Mouse (Mus musculus): ENCODE measurements around the gene Apela. TPM values are rescaled to one million over a fixed set of nuclear protein-coding genes. Genes with fewer than 3 reads are reported as not detected.

Gene Apela
- not detected in 2 replicates for polyA plus RNA-seq (2012; rRNA removed; ENCODE audit: low replicate concordance)

DNA sequence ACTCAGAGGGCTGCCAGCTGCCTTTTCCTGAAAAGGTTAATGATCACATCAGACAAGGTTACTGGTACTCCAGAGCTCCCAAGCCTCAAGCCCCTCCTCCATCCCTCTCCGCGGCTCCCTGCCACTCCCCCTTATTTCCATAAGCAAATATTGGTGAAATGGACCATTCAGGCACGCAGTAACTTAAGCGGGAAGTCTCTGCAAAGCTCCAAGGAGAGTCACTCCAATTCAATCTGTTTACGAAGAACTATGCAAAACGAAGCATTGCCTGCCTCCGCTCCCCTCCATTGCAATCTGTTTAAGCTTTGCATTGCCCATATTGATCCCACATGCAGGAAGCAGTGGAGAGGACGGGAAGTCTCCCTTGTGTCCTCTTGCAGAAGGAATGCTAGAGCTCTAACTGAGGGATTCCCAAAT is at the start of gene Apela:
TSS of gene Apela (minus strand) at position 220 of the 417 bp plus-strand sequence.

DNA sequence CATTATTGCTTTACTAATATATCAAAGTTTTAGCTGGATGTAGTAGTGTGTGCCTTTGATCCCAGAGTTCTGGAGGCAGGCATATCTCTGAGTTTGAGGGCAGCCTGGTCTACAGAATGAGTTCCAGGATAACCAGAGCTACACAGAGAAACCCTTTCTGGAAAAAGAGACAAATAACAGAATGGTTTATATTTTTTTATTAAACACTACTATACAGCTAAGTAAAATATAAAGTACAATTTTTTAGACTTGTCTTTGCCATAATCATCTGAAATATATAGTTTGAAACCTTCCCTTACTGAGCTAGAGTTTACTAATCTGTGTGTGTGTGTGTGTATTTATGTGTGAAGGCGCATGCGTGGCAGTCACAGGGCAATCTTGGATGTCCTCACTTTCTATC is 37.6 kb upstream of the Apela start, which contains the start of gene Gm10663:
TSS of gene Gm10663 (plus strand) at position 301 of the 400 bp plus-strand sequence.

DNA sequence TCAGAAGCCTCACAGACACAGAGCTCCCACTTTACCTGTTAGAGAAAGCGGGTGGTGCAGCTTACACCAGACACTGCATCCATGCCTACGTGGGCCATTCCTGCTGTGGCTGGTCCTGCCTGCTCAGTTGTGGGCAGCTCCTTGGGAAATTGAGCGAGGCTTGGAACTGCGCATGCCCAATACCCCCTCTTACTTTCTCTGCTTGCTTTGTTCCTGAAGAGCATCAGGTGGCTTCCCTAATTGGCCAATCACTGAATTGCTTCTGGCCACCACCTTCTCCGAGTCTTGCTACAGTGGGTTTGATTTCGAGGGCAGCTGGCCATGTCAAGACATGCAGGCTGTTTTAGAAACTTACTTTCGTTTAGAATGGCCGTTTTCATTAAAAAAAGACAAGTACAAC is 18.7 kb downstream of the Apela start, which contains the start of the genes Trim61 and Trim60:
TSS of gene Trim61 (minus strand) at position 101 of the 400 bp plus-strand sequence.
TSS of gene Trim60 (minus strand) at position 162 of the 400 bp plus-strand sequence.

DNA sequence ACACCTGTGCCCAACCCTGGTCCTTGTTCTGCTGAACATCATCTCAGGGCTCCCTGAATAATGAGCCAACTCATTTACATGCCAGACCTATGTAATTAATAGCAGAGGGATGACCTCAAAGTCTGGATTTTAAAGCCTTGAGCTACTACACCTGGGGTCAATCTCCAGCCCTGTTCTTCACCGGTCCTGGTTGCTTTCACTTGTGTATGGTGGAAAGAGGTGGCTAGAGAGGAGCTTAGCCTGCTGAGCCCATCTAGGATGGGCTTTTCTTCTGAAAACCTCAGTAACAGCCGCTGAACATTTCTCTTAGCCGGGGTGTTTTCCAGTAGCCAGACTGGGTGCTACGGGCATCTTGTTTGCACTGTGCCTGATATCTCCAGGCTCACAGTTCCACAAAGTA is 49.4 kb downstream of the Apela start, which contains the start of gene Trim75:
TSS of gene Trim75 (minus strand) at position 101 of the 400 bp plus-strand sequence.

Other genes with a start within 250 kb of the Apela start
- 4.0 and 4.3 TPM in 2 replicates for gene Klhl2, start 187.3 kb downstream of the Apela start, polyA plus RNA-seq (2012; rRNA removed; ENCODE audit: low replicate concordance)
- 38.6 and 76.0 TPM in 2 replicates for gene Tmem192, start 90.2 kb downstream of the Apela start, polyA plus RNA-seq (2012; rRNA removed; ENCODE audit: low replicate concordance)
- gene Trim75, start 49.5 kb downstream of the Apela start, polyA plus RNA-seq (2012; rRNA removed; ENCODE audit: low replicate concordance), result not detected in 2 replicates
- not detected in 2 replicates for gene Trim61, start 18.8 kb downstream of the Apela start, polyA plus RNA-seq (2012; rRNA removed; ENCODE audit: low replicate concordance)
- gene Trim60, start 18.8 kb downstream of the Apela start, polyA plus RNA-seq (2012; rRNA removed; ENCODE audit: low replicate concordance), result not detected in 2 replicates
- gene Gm10663, start 37.7 kb upstream of the Apela start, polyA plus RNA-seq (2012; rRNA removed; ENCODE audit: low replicate concordance), result not detected in 2 replicates
- 3.4 and 5.5 TPM in 2 replicates for gene BC030870, start 92.2 kb upstream of the Apela start, polyA plus RNA-seq (2012; rRNA removed; ENCODE audit: low replicate concordance)